Mouse (Mus musculus): Measurements from ENCODE around the gene Pitpnm1. TPM values are rescaled to one million over a fixed set of nuclear protein-coding genes. Genes with fewer than 3 reads are reported as not detected.

Pitpnm1 gene
- polyA plus RNA-seq, 1 experiment: 14.5 TPM

GRCm38 (mm10) chr19:4092750-4093149 lies 7.0 kb upstream of the Pitpnm1 start:
- no peaks in the 10 kb centered on the region for H3K4me1 ChIP-seq (ENCODE audit: control insufficient read depth, insufficient read depth, low read length)
- H3K27ac ChIP-seq (ENCODE audit: insufficient read depth, low read length): no peak overlapping the region
- H3K4me3 ChIP-seq (ENCODE audit: insufficient read depth, low read length): no peak overlapping the region
- no peak for TF ChIP-seq POLR2A (IDR thresholded peaks at IDR 0.05; ENCODE audit: low read depth, low read length)
- no peak for TF ChIP-seq CTCF (IDR thresholded peaks at IDR 0.05; ENCODE audit: borderline replicate concordance, insufficient read depth, low read length)

GRCm38 (mm10) chr19:4093772-4094171 lies 6.0 kb upstream of the Pitpnm1 start:
- no peak for TF ChIP-seq CTCF (IDR thresholded peaks at IDR 0.05; ENCODE audit: borderline replicate concordance, insufficient read depth, low read length)
- no peak for TF ChIP-seq POLR2A (IDR thresholded peaks at IDR 0.05; ENCODE audit: low read depth, low read length)
- Histone ChIP-seq H3K4me3 (ENCODE audit: insufficient read depth, low read length) (no peak overlapping the region), H3K4me1 (ENCODE audit: control insufficient read depth, insufficient read depth, low read length) (no peaks in the 10 kb centered on the region), H3K27ac (ENCODE audit: insufficient read depth, low read length) (no peak overlapping the region)

- TF ChIP-seq POLR2A (IDR thresholded peaks at IDR 0.05; ENCODE audit: low read depth, low read length) (no peak), CTCF (IDR thresholded peaks at IDR 0.05; ENCODE audit: borderline replicate concordance, insufficient read depth, low read length) (no peak)
- peaks cover 2% of the 10 kb centered on the region; the same call in 1 of the 2 replicates for H3K4me1 ChIP-seq (ENCODE audit: control insufficient read depth, insufficient read depth, low read length)
- H3K27ac ChIP-seq (ENCODE audit: insufficient read depth, low read length): no peak overlapping the region
- no peak overlapping the region for H3K4me3 ChIP-seq (ENCODE audit: insufficient read depth, low read length)
Measured at GRCm38 (mm10) chr19:4094348-4094747, 5.5 kb upstream of the Pitpnm1 start.

GRCm38 (mm10) chr19:4094774-4095303 lies 5.0 kb upstream of the Pitpnm1 start:
- H3K4me1 ChIP-seq (ENCODE audit: control insufficient read depth, insufficient read depth, low read length): peaks cover 5% of the 10 kb centered on the region; the same call in 1 of the 2 replicates
- no peak overlapping the region for H3K27ac ChIP-seq (ENCODE audit: insufficient read depth, low read length)
- TF ChIP-seq CTCF (IDR thresholded peaks at IDR 0.05; ENCODE audit: borderline replicate concordance, insufficient read depth, low read length) (no peak), POLR2A (IDR thresholded peaks at IDR 0.05; ENCODE audit: low read depth, low read length) (no peak)
- no peak overlapping the region for H3K4me3 ChIP-seq (ENCODE audit: insufficient read depth, low read length)

- Histone ChIP-seq H3K4me3 (ENCODE audit: insufficient read depth, low read length) (no peak overlapping the region), H3K4me1 (ENCODE audit: control insufficient read depth, insufficient read depth, low read length) (peaks cover 5% of the 10 kb centered on the region; the same call in 1 of the 2 replicates), H3K27ac (ENCODE audit: insufficient read depth, low read length) (no peak overlapping the region)
- TF ChIP-seq POLR2A (IDR thresholded peaks at IDR 0.05; ENCODE audit: low read depth, low read length): no peak
Measured at GRCm38 (mm10) chr19:4095802-4096201, 4.0 kb upstream of the Pitpnm1 start.

- Histone ChIP-seq H3K27ac (ENCODE audit: insufficient read depth, low read length) (peak within 1 kb of the TSS; percentile 21; the same call in 1 of the 2 replicates), H3K4me1 (ENCODE audit: control insufficient read depth, insufficient read depth, low read length) (peaks cover 5% of the 10 kb centered on the region; the same call in 1 of the 2 replicates)
Measured at GRCm38 (mm10) chr19:4096642-4097440, 3.0 kb upstream of the Pitpnm1 start, which contains the start of gene Cdk2ap2. Cdk2ap2 (plus strand) TSS chr19:4097182.

GRCm38 (mm10) chr19:4097441-4097825 lies 2.4 kb upstream of the Pitpnm1 start:
- H3K4me1 ChIP-seq (ENCODE audit: control insufficient read depth, insufficient read depth, low read length): peaks cover 5% of the 10 kb centered on the region; the same call in 1 of the 2 replicates
- TF ChIP-seq POLR2A (IDR thresholded peaks at IDR 0.05; ENCODE audit: low read depth, low read length) (peak; percentile 1; the same call in 1 of the 2 replicates), CTCF (IDR thresholded peaks at IDR 0.05; ENCODE audit: borderline replicate concordance, insufficient read depth, low read length) (no peak)
- peak overlapping the region; percentile 21; the same call in 1 of the 2 replicates for H3K27ac ChIP-seq (ENCODE audit: insufficient read depth, low read length)
- H3K4me3 ChIP-seq (ENCODE audit: insufficient read depth, low read length): peak overlapping the region; percentile 58

More at GRCm38 (mm10) chr19:4096642-4097440, 3.0 kb upstream of the Pitpnm1 start, which contains the start of gene Cdk2ap2:
- no peak for TF ChIP-seq CTCF (IDR thresholded peaks at IDR 0.05; ENCODE audit: borderline replicate concordance, insufficient read depth, low read length)
- peak; percentile 38; the same call in 1 of the 2 replicates for TF ChIP-seq POLR2A (IDR thresholded peaks at IDR 0.05; ENCODE audit: low read depth, low read length)
- peak within 1 kb of the TSS; percentile 58 for H3K4me3 ChIP-seq (ENCODE audit: insufficient read depth, low read length)

- no peak overlapping the region for H3K4me3 ChIP-seq (ENCODE audit: insufficient read depth, low read length)
- H3K4me1 ChIP-seq (ENCODE audit: control insufficient read depth, insufficient read depth, low read length): peaks cover 5% of the 10 kb centered on the region; the same call in 1 of the 2 replicates
Measured at GRCm38 (mm10) chr19:4098426-4098825, 1.4 kb upstream of the Pitpnm1 start.

GRCm38 (mm10) chr19:4099056-4099455 lies 742 bp upstream of the Pitpnm1 start:
- TF ChIP-seq POLR2A (IDR thresholded peaks at IDR 0.05; ENCODE audit: low read depth, low read length) (peak; percentile 41; the same call in 1 of the 2 replicates), CTCF (IDR thresholded peaks at IDR 0.05; ENCODE audit: borderline replicate concordance, insufficient read depth, low read length) (peak; percentile 95)
- Histone ChIP-seq H3K4me1 (ENCODE audit: control insufficient read depth, insufficient read depth, low read length) (peaks cover 5% of the 10 kb centered on the region; the same call in 1 of the 2 replicates), H3K4me3 (ENCODE audit: insufficient read depth, low read length) (no peak overlapping the region), H3K27ac (ENCODE audit: insufficient read depth, low read length) (peak overlapping the region; percentile 23)

More at GRCm38 (mm10) chr19:4098426-4098825, 1.4 kb upstream of the Pitpnm1 start:
- TF ChIP-seq POLR2A (IDR thresholded peaks at IDR 0.05; ENCODE audit: low read depth, low read length) (no peak), CTCF (IDR thresholded peaks at IDR 0.05; ENCODE audit: borderline replicate concordance, insufficient read depth, low read length) (no peak)
- no peak overlapping the region for H3K27ac ChIP-seq (ENCODE audit: insufficient read depth, low read length)
